Mouse (Mus musculus) megakaryocyte progenitor cell, adult 5-6 weeks (primary cell): ENCODE measurements around the gene Ppp1r15a. TPM values are rescaled to one million over a fixed set of nuclear protein-coding genes. Genes with fewer than 3 reads are reported as not detected.
"Not testable (repeated sequence)": the region's sequence is repeated elsewhere in the genome, so short reads cannot be mapped to it uniquely, and the experiment has no call there.

Source experiments
- ATAC-seq: replicated peaks from 2 replicates; pipeline ENCODE4 v1.8.0; 2016; ENCODE audit warnings: mild to moderate bottlenecking, moderate TSS enrichment, inconsistent platforms; ENCODE audit not compliant: poor library complexity
- total RNA-seq, 2 experiments: library from RNA; stranded (forward) in 1 of 2; stranded (reverse) in 1 of 2; fragments of 157-497, 149-512 nt in 1 of 2; fragments of 200-1000 nt in 1 of 2; gene quantifications; 2 replicates each; pipeline versions ENCODE4 v1.2.3 to v1.2.4; 2015 to 2017

The Ppp1r15a gene
- total RNA-seq, 2 experiments from 2014 or later: 46.2 to 90.7 TPM

DNA sequence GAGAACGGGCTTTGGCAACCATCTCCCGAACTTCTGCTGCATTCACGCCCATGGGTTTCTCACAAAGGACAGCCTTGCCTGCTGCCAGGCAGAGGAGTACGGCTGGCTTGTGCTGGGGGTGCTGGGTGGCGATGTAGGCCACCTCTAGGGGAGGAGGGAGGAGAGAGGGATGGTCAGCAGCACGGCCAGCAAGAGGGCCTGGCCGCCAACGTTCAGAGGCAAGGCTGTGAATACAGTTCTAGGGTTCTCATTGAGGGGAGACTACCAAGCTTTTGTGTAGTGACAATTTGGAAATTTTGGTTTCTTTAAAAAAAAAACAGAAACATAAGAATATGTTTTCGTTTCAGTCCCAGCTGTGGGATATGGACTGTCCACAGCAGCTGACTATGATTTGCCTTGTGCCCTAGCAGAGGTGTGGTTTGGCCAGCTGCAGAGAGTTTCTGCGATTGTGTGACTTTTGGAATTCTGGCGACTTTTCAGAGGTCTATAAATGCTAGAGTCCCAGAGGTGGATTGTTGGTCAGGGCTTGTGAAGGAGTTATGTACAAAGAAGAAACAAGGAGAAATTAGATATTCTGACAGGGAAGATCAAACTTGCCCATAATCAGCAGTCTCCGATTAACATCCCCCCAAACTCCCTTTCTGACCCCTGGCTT is 39.2 kb downstream of the Ppp1r15a start, which contains the start of gene Gm45808:
Gm45808 (minus strand) TSS at position 51 of the 655 bp plus-strand sequence.
- no peak for ATAC-seq

DNA sequence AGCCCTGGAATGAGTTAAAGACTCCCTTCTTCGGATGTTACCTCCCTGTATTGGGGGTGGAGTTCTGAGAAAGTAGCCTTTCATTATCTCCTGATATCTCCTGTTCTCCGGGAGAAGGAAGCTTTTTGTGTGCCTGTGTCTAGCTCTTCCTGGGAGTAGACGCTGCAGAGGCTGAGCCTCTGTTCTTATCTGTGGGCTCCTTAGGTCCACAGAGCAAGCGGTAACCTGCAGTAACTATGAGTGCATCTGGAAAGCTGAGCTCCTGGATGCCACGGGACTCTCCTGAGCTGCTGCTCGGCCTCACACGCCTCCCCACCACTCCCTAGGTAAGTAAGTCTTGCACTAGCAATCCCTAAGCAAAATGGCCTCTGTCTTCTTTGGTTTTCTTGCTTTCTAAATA is 39.9 kb downstream of the Ppp1r15a start:
- ATAC-seq: no peak

DNA sequence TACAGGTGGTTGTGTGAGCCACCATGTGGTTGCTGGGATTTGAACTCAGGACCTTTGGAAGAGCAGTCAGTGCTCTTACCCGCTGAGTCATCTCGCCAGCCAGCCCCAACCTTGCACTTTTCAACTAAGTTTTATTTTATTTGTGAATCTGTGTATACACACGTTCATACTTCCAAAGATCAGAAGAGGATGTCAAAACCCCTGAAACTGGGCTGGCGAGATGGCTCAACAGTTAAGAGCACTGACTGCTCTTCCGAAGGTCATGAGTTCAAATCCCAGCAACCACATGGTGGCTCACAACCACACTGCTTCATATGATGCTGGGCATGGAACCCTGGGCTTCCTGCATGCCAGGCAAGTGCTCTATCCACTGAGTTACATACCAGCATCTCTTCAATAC is 41.1 kb downstream of the Ppp1r15a start:
- not testable (repeated sequence) for ATAC-seq

DNA sequence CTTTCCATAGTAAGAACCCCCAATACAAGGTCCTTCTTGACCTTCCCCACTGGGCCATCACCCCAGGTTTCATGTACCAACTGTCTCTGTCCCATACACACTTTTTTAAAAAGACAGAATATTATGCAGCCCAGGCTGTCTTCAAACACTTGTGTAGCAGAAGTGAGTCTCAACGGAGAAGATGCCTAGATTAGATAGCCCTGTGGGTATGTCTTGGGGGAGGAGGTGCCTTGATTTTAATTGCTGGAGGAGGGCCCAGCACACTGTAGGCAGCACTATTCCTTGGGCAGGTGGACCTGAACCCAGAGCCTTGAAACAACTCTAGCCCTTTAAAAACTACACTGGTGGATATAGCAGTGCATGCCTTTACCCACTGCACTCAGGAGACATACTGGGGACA is 43.9 kb downstream of the Ppp1r15a start:
- no peak for ATAC-seq

DNA sequence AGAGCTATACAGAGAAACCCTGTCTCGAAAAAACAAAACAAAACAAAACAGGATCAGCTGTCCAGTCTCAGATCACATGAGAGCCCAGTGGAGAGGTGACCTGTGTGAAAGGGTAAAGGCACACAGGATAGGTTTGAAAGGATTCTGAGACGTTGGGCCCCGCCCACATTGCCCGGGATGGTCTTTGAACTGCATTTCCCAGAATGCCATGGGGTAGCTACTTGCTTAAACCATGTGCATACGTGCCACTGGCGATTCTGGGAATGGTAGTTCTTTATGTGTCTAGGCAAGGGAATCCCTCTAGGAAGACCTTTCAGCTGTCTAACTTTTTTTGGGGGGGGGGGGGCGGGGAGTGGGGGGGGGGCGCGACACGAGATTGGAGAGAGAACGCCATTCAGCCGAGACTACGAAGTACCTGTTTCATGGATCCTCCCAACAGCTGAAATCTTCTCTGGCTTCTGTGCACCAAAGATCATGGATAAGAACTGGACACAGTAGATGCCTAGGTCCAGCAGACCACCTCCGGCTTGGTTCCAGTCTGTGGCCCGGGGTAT is 44.6 kb downstream of the Ppp1r15a start, which contains the start of gene Tulp2:
Tulp2 (plus strand) TSS at position 504 of the 554 bp plus-strand sequence.
- ATAC-seq: peak; percentile 89

DNA sequence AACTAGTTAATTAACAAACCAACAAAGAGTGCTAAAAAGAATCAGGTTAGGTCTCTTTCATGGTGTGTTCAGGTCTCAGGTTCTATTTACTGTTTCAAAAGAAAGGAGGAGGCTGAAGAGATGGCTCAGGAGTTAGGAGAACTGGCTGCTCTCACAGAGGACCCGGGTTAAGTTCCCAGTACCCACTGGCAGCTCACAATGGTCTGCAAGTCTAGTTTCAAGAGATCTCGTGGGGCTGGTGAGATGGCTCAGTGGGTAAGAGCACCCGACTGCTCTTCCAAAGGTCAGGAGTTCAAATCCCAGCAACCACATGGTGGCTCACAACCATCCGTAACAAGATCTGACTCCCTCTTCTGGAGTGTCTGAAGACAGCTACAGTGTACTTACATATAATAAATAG is 45.8 kb downstream of the Ppp1r15a start:
- ATAC-seq: not testable (repeated sequence)

DNA sequence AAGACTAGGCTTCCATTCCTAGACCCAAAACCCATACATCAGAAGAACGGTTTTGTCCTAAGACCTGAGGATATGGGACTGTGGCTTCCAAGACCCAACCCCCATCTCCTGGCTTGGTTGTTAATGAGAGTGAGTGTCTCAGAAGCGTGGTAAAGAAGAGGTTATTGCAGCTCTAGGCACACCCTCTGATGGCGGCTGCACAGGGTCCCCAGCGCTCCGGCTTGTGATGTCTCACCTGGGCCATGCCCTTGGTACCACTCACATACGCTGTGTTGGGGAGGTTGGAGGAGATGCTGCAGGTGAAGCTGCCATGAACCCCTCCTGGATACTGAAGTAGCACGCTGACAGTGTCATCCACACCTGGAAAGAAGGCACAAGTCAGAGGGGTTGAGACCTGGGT is 47.3 kb downstream of the Ppp1r15a start:
- no peak for ATAC-seq

DNA sequence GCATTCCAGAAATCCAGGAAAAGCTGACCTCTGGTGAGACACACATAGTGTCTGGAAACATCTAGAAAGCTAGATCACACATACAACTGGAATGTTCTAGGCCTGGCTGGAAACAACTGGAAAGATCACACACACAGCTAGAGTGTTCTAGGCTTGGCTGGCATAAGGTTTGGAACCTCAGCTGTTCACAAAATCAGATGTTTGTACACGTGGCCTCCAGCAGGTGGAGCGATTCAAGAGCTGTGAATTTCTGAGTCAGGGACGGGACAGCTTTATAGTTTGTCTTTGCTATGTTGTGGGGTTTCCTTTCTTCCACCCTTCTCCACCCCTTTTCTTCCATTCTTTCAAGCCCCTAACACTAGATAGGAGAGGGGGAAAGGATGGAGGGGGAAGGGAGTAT is 49.1 kb downstream of the Ppp1r15a start:
- ATAC-seq: peak; percentile 87

DNA sequence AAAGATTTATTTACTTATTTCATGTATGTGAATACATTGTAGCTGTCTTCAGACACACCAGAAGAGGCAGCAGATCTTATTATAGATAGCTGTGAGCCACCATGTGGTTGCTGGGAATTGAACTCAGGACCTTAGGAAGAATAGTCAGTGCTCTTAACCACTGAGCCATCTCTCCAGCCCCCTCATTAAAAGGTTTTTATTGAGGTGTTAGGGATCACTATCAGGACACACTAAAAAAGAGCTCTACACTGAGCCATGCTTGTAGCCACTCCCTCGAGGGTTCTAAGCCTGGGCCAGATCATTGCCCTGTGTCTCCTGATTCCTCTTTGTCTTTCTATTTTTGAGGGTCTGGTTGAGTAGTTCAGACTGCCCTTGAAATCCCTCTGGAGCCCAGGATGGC is 49.6 kb downstream of the Ppp1r15a start:
- ATAC-seq: no peak

DNA sequence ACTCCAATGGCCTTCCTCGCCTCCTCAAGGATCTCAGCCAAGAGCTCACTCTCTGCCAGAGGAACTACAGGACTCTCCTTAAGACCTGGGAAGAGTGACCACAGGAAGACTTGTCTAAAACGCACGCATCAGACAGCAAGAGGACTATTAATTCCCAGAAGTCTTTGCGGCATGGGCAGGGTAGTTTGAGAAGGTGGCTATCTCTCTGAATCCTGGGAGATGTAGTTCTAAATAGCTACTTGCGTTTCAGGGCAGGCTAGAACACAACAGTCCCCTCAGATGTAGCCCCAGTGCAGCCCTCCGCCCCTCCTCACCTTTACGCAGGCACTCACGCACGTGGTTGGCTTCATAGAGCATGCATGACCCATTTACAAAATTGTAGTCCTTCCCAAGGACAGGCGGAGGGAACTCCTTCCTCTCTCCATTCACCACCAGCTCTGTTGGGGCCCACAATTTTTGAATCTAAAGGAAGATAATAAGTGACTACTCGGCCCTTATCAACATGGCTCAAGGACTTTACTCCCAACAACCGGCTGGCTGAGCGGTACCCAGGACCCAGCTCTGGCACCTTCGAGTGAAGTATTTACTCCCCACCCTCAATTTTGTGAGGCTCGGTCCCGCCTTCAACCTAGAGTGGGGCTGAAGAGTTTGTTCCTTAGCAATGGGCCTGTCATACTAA is 50.6 kb downstream of the Ppp1r15a start:
- no peak for ATAC-seq

Other genes with a start within 250 kb of the Ppp1r15a start
Only the 30 nearest of the 34 such genes appear.
- gene Hrc, start 191.0 kb downstream of the Ppp1r15a start, total RNA-seq (2015): not detected in 2 replicates
- gene Hrc, start 191.0 kb downstream of the Ppp1r15a start, total RNA-seq (2017): not detected in 2 replicates
- gene Ppfia3, start 159.2 kb downstream of the Ppp1r15a start, total RNA-seq (2015): not detected in 2 replicates
- not detected in 2 replicates for gene Ppfia3, start 159.2 kb downstream of the Ppp1r15a start, total RNA-seq (2017)
- gene Lin7b, start 155.7 kb downstream of the Ppp1r15a start, total RNA-seq (2015): not detected in 2 replicates
- gene Lin7b, start 155.7 kb downstream of the Ppp1r15a start, total RNA-seq (2017): not detected in 2 replicates
- 105 and 107 TPM in 2 replicates for gene Snrnp70, start 130.5 kb downstream of the Ppp1r15a start, total RNA-seq (2015)
- 387 and 490 TPM in 2 replicates for gene Snrnp70, start 130.5 kb downstream of the Ppp1r15a start, total RNA-seq (2017)
- gene Kcna7, start 120.6 kb downstream of the Ppp1r15a start, total RNA-seq (2015): not detected in 2 replicates
- not detected in 2 replicates for gene Kcna7, start 120.6 kb downstream of the Ppp1r15a start, total RNA-seq (2017)
- gene Ntf5, start 112.6 kb downstream of the Ppp1r15a start, total RNA-seq (2015): 0.10 TPM in 1 of 2 replicates, not detected in the other
- gene Ntf5, start 112.6 kb downstream of the Ppp1r15a start, total RNA-seq (2017): not detected in 2 replicates
- gene Lhb, start 105.4 kb downstream of the Ppp1r15a start, total RNA-seq (2015): not detected in 2 replicates
- not detected in 2 replicates for gene Lhb, start 105.4 kb downstream of the Ppp1r15a start, total RNA-seq (2017)
- 22.6 and 26.2 TPM in 2 replicates for gene Gys1, start 91.4 kb downstream of the Ppp1r15a start, total RNA-seq (2015)
- gene Gys1, start 91.4 kb downstream of the Ppp1r15a start, total RNA-seq (2017): 22.3 and 24.4 TPM in 2 replicates
- 180 and 205 TPM in 2 replicates for gene Ruvbl2, start 88.2 kb downstream of the Ppp1r15a start, total RNA-seq (2015)
- 170 and 193 TPM in 2 replicates for gene Ruvbl2, start 88.2 kb downstream of the Ppp1r15a start, total RNA-seq (2017)
- gene Ftl1, start 66.4 kb downstream of the Ppp1r15a start, total RNA-seq (2015): 1,479 and 1,608 TPM in 2 replicates
- 770 and 961 TPM in 2 replicates for gene Ftl1, start 66.4 kb downstream of the Ppp1r15a start, total RNA-seq (2017)
- gene Bax, start 59.4 kb downstream of the Ppp1r15a start, total RNA-seq (2015): 20.7 and 21.5 TPM in 2 replicates
- gene Bax, start 59.4 kb downstream of the Ppp1r15a start, total RNA-seq (2017): 29.6 and 35.2 TPM in 2 replicates
- 0.07 TPM in 1 of 2 replicates, not detected in the other for gene Tulp2, start 44.4 kb downstream of the Ppp1r15a start, total RNA-seq (2015)
- not detected in 2 replicates for gene Tulp2, start 44.4 kb downstream of the Ppp1r15a start, total RNA-seq (2017)
- gene Gm45808, start 39.5 kb downstream of the Ppp1r15a start, total RNA-seq (2015): not detected in 2 replicates
- not detected in 2 replicates for gene Gm45808, start 39.5 kb downstream of the Ppp1r15a start, total RNA-seq (2017)
- 18.6 and 22.4 TPM in 2 replicates for gene Dhdh, start 37.5 kb downstream of the Ppp1r15a start, total RNA-seq (2015)
- 18.1 and 20.7 TPM in 2 replicates for gene Dhdh, start 37.5 kb downstream of the Ppp1r15a start, total RNA-seq (2017)
- gene Nucb1, start 15.9 kb downstream of the Ppp1r15a start, total RNA-seq (2015): 112 and 114 TPM in 2 replicates
- 387 and 408 TPM in 2 replicates for gene Nucb1, start 15.9 kb downstream of the Ppp1r15a start, total RNA-seq (2017)
- gene Plekha4, start 62 bp upstream of the Ppp1r15a start, total RNA-seq (2015): 0.67 TPM in 1 of 2 replicates, not detected in the other
- gene Plekha4, start 62 bp upstream of the Ppp1r15a start, total RNA-seq (2017): 0.04 and 0.34 TPM in 2 replicates
- 0.22 and 5.5 TPM in 2 replicates for gene Hsd17b14, start 28.6 kb upstream of the Ppp1r15a start, total RNA-seq (2015)
- gene Hsd17b14, start 28.6 kb upstream of the Ppp1r15a start, total RNA-seq (2017): 1.2 and 8.2 TPM in 2 replicates
- gene Bcat2, start 43.9 kb upstream of the Ppp1r15a start, total RNA-seq (2015): 43.5 and 55.9 TPM in 2 replicates
- gene Bcat2, start 43.9 kb upstream of the Ppp1r15a start, total RNA-seq (2017): 37.0 and 44.0 TPM in 2 replicates
- not detected in 2 replicates for gene Fgf21, start 89.2 kb upstream of the Ppp1r15a start, total RNA-seq (2015)
- not detected in 2 replicates for gene Fgf21, start 89.2 kb upstream of the Ppp1r15a start, total RNA-seq (2017)
- gene Fut1, start 91.0 kb upstream of the Ppp1r15a start, total RNA-seq (2015): not detected in 2 replicates
- not detected in 2 replicates for gene Fut1, start 91.0 kb upstream of the Ppp1r15a start, total RNA-seq (2017)
- 0.32 TPM in 1 of 2 replicates, not detected in the other for gene Izumo1, start 95.5 kb upstream of the Ppp1r15a start, total RNA-seq (2015)
- 0.24 TPM in 1 of 2 replicates, not detected in the other for gene Izumo1, start 95.5 kb upstream of the Ppp1r15a start, total RNA-seq (2017)
- 0.10 TPM in 1 of 2 replicates, not detected in the other for gene Rasip1, start 101.2 kb upstream of the Ppp1r15a start, total RNA-seq (2015)
- 0.08 TPM in 1 of 2 replicates, not detected in the other for gene Rasip1, start 101.2 kb upstream of the Ppp1r15a start, total RNA-seq (2017)
- gene Mamstr, start 113.7 kb upstream of the Ppp1r15a start, total RNA-seq (2015): 0.64 TPM in 1 of 2 replicates, not detected in the other
- 0.12 TPM in 1 of 2 replicates, not detected in the other for gene Mamstr, start 113.7 kb upstream of the Ppp1r15a start, total RNA-seq (2017)
- not detected in 2 replicates for gene Fut2, start 140.1 kb upstream of the Ppp1r15a start, total RNA-seq (2015)
- gene Fut2, start 140.1 kb upstream of the Ppp1r15a start, total RNA-seq (2017): not detected in 2 replicates
- not detected in 2 replicates for gene Ntn5, start 157.8 kb upstream of the Ppp1r15a start, total RNA-seq (2015)
- not detected in 2 replicates for gene Ntn5, start 157.8 kb upstream of the Ppp1r15a start, total RNA-seq (2017)
- gene Sec1, start 168.1 kb upstream of the Ppp1r15a start, total RNA-seq (2015): not detected in 2 replicates
- not detected in 2 replicates for gene Sec1, start 168.1 kb upstream of the Ppp1r15a start, total RNA-seq (2017)
- not detected in 2 replicates for gene Car11, start 173.6 kb upstream of the Ppp1r15a start, total RNA-seq (2015)
- not detected in 2 replicates for gene Car11, start 173.6 kb upstream of the Ppp1r15a start, total RNA-seq (2017)
- gene Dbp, start 178.8 kb upstream of the Ppp1r15a start, total RNA-seq (2015): 3.6 and 5.6 TPM in 2 replicates
- 6.2 and 7.2 TPM in 2 replicates for gene Dbp, start 178.8 kb upstream of the Ppp1r15a start, total RNA-seq (2017)
- gene Rpl18, start 189.2 kb upstream of the Ppp1r15a start, total RNA-seq (2015): 1,825 and 1,988 TPM in 2 replicates
- 1,777 and 2,306 TPM in 2 replicates for gene Rpl18, start 189.2 kb upstream of the Ppp1r15a start, total RNA-seq (2017)
- 10.6 and 14.5 TPM in 2 replicates for gene Sphk2, start 191.7 kb upstream of the Ppp1r15a start, total RNA-seq (2015)
- 9.8 and 10.2 TPM in 2 replicates for gene Sphk2, start 191.7 kb upstream of the Ppp1r15a start, total RNA-seq (2017)